In genomic region chr12:73408614-73409013, GRCm38 (mm10) we compare ENCODE assay signal across 13 mouse cellular contexts.
DNase-seq lines count a peak whose midpoint lies in the region; ATAC-seq lines count a peak whose summit lies in the region.
"Had no signal": no experiment of that assay in that cellular context is flagged by ENCODE, and none has a peak within 500 bp of the region (broad histone marks: within the 10 kb centered on the region; RNA-seq: fewer than 3 reads in every experiment).

No protein-coding gene starts in this region.

- H3K4me3 ChIP-seq in heart, embryonic 10.5 days = no peak overlapping the region
- H3K4me3 ChIP-seq: hindbrain, embryonic 15.5 days; limb, embryonic 13.5 days; megakaryocyte, embryonic 14.5 days had no signal

- 66% methylated on average over 7 of the region's 7 CpGs for WGBS in heart, embryonic 10.5 days

- no peaks in the 10 kb centered on the region for H3K9me3 ChIP-seq in heart, embryonic 10.5 days
- H3K9me3 ChIP-seq: hindbrain, embryonic 15.5 days; limb, embryonic 13.5 days; megakaryocyte, embryonic 14.5 days had no signal

- H3K27me3 ChIP-seq in heart, embryonic 10.5 days (ENCODE audit: insufficient read depth, poor library complexity, severe bottlenecking) = no peaks in the 10 kb centered on the region
- H3K27me3 ChIP-seq: hindbrain, embryonic 15.5 days had no signal

- DNase-seq in cerebellum, postnatal 14 days = peak; percentile 31 to 57
- DNase-seq in cerebellum, adult 18-20 months = no peak
- peak; percentile 18 for DNase-seq in ovary, postnatal 36 days (ENCODE audit: low spot score)
- DNase-seq in ovary, postnatal 10 days (ENCODE audit: low spot score) = no peak
- peak; percentile 36 for DNase-seq in heart, embryonic 10.5 days (ENCODE audit: low spot score)
- peak; percentile 94 for DNase-seq in skeletal muscle tissue, adult 2 months (ENCODE audit: low read depth, low spot score)
- no peak for DNase-seq in layer of hippocampus, adult 11-12 months (ENCODE audit: low spot score)
- DNase-seq: B cell, adult 2 months; cerebellum, adult 11 months had no signal

- no peak overlapping the region for H3K27ac ChIP-seq in heart, embryonic 10.5 days
- H3K27ac ChIP-seq: hindbrain, embryonic 15.5 days; limb, embryonic 13.5 days had no signal

- no peak for ATAC-seq in megakaryocyte, adult 5-6 weeks (ENCODE audit: poor library complexity, severe bottlenecking)

- no peaks in the 10 kb centered on the region for H3K36me3 ChIP-seq in heart, embryonic 10.5 days
- H3K36me3 ChIP-seq: hindbrain, embryonic 15.5 days; limb, embryonic 13.5 days had no signal

- peaks cover 30% of the 10 kb centered on the region for H3K4me1 ChIP-seq in heart, embryonic 10.5 days

Comparison
In these comparisons a context has a peak if more than half of its experiments do, and no peak if none do; other contexts are left out.
1. DNase-seq: peak in cerebellum, postnatal 14 days (2 of 2), ovary, postnatal 36 days (single experiment), heart, embryonic 10.5 days (single experiment) and skeletal muscle tissue, adult 2 months (single experiment); none in cerebellum, adult 18-20 months (0 of 2), ovary, postnatal 10 days (single experiment) and layer of hippocampus, adult 11-12 months (single experiment).